8 mouse cellular contexts compared by ENCODE assay signal in genomic region chr11:61760518-61760917, GRCm38 (mm10). TPM values are rescaled to one million over a fixed set of nuclear protein-coding genes. Genes with fewer than 3 reads are reported as not detected.
DNase-seq lines count a peak whose midpoint lies in the region; ATAC-seq and TF ChIP-seq lines count a peak whose summit lies in the region.

No protein-coding gene starts in this region.

- peaks cover 36% of the 10 kb centered on the region for H3K36me3 ChIP-seq in hindbrain, embryonic 10.5 days
- H3K36me3 ChIP-seq in lung, postnatal 0 days (ENCODE audit: insufficient read depth, low read length) = peaks cover 4% of the 10 kb centered on the region
- no peaks in the 10 kb centered on the region for H3K36me3 ChIP-seq in stomach, postnatal 0 days (ENCODE audit: control insufficient read depth, insufficient read depth, low read length)

- no peaks in the 10 kb centered on the region for H3K27me3 ChIP-seq in hindbrain, embryonic 10.5 days (ENCODE audit: insufficient read depth, poor library complexity, severe bottlenecking)
- H3K27me3 ChIP-seq in lung, postnatal 0 days (replicated peaks; ENCODE audit: insufficient read depth, low read length) = no peaks in the 10 kb centered on the region
- no peaks in the 10 kb centered on the region for H3K27me3 ChIP-seq in stomach, postnatal 0 days (ENCODE audit: control insufficient read depth, insufficient read depth, low read length)

- H3K9me3 ChIP-seq in hindbrain, embryonic 10.5 days = no peaks in the 10 kb centered on the region
- no peaks in the 10 kb centered on the region for H3K9me3 ChIP-seq in lung, postnatal 0 days (ENCODE audit: low read length)
- no peaks in the 10 kb centered on the region for H3K9me3 ChIP-seq in stomach, postnatal 0 days (ENCODE audit: control insufficient read depth, low read length)

- WGBS in hindbrain, embryonic 10.5 days = 76% methylated on average over 5 of the region's 5 CpGs
- 66% methylated on average over 5 of the region's 5 CpGs for WGBS in lung, postnatal 0 days
- WGBS in stomach, postnatal 0 days = 61% methylated on average over 5 of the region's 5 CpGs

- peak; percentile 27 for DNase-seq in cerebellum, adult 9-11 months
- DNase-seq in cerebellum, adult 11 months = no peak
- DNase-seq in right cerebral cortex, adult 18-20 months = peak; percentile 46
- DNase-seq in right cerebral cortex, postnatal 14 days = no peak
- DNase-seq in hindbrain, embryonic 10.5 days (ENCODE audit: low spot score) = peak; percentile 12
- no peak for DNase-seq in lung, postnatal 0 days (ENCODE audit: low spot score)
- DNase-seq in stomach, postnatal 0 days (ENCODE audit: low spot score) = peak; percentile 47
- no peak for DNase-seq in frontal cortex, postnatal 14 days (ENCODE audit: low spot score in 2 of 2)

- ATAC-seq in lung, postnatal 0 days = no peak
- ATAC-seq in stomach, postnatal 0 days (ENCODE audit: low FRiP score, low TSS enrichment) = 0 out of 2 replicates have a peak, but pooled peaks have one; percentile 43

- peaks cover 8% of the 10 kb centered on the region for H3K4me1 ChIP-seq in hindbrain, embryonic 10.5 days (replicated peaks)
- H3K4me1 ChIP-seq in lung, postnatal 0 days (ENCODE audit: insufficient read depth, low read depth, low read length) = peaks cover 8% of the 10 kb centered on the region; the same call in 1 of the 2 replicates
- H3K4me1 ChIP-seq in stomach, postnatal 0 days (replicated peaks; ENCODE audit: control insufficient read depth, insufficient read depth) = no peaks in the 10 kb centered on the region

- TF ChIP-seq EP300 in lung, postnatal 0 days (IDR thresholded peaks at IDR 0.05) = no peak
- no peak for TF ChIP-seq EP300 in stomach, postnatal 0 days (optimal IDR thresholded peaks at IDR 0.05)

- H3K9ac ChIP-seq in lung, postnatal 0 days (replicated peaks; ENCODE audit: low read depth) = no peak overlapping the region
- no peak overlapping the region for H3K9ac ChIP-seq in stomach, postnatal 0 days (ENCODE audit: low read length)

- peak; percentile 20; the same call in 1 of the 2 replicates for TF ChIP-seq CTCF in lung, postnatal 0 days (IDR thresholded peaks at IDR 0.05)
- TF ChIP-seq CTCF in stomach, postnatal 0 days (IDR thresholded peaks at IDR 0.05; ENCODE audit: low read depth) = peak; percentile 53

- H3K27ac ChIP-seq in hindbrain, embryonic 10.5 days = no peak overlapping the region
- no peak overlapping the region for H3K27ac ChIP-seq in lung, postnatal 0 days (ENCODE audit: low read length)
- no peak overlapping the region for H3K27ac ChIP-seq in stomach, postnatal 0 days (replicated peaks)

- peak overlapping the region; percentile 51; the same call in 1 of the 2 replicates for H3K4me2 ChIP-seq in lung, postnatal 0 days (replicated peaks; ENCODE audit: low read depth, low read length)
- peak overlapping the region; percentile 50 for H3K4me2 ChIP-seq in stomach, postnatal 0 days (replicated peaks; ENCODE audit: low read depth)

- H3K4me3 ChIP-seq in hindbrain, embryonic 10.5 days = peak overlapping the region; percentile 71
- no peak overlapping the region for H3K4me3 ChIP-seq in lung, postnatal 0 days (ENCODE audit: low read depth, low read length)
- H3K4me3 ChIP-seq in stomach, postnatal 0 days (ENCODE audit: low read depth, low read length) = no peak overlapping the region

RNA-seq across cellular contexts. Expression of gene Prpsap2, which starts 1.4 kb away (rescaled TPM):
- polyA plus RNA-seq in hindbrain, embryonic 10.5 days (2016; fragmentation: Nextera tagmentation; extraction: Ambion mirVana) = 44.8 and 47.6 TPM in 2 replicates
- 16.0 and 16.4 TPM in 2 replicates for polyA plus RNA-seq in lung, postnatal 0 days (2015; fragmentation: Nextera tagmentation; extraction: Ambion mirVana)
- 17.4 and 17.8 TPM in 2 replicates for polyA plus RNA-seq in stomach, postnatal 0 days (2015; fragmentation: Nextera tagmentation; extraction: Ambion mirVana)

RNA-seq across cellular contexts. Expression of gene Slc5a10, which starts 39.9 kb away (rescaled TPM):
- polyA plus RNA-seq in hindbrain, embryonic 10.5 days (2016; fragmentation: Nextera tagmentation; extraction: Ambion mirVana) = 0.09 TPM in 1 of 2 replicates, not detected in the other
- polyA plus RNA-seq in lung, postnatal 0 days (2015; fragmentation: Nextera tagmentation; extraction: Ambion mirVana) = 0.06 TPM in 1 of 2 replicates, not detected in the other
- polyA plus RNA-seq in stomach, postnatal 0 days (2015; fragmentation: Nextera tagmentation; extraction: Ambion mirVana) = 0.07 TPM in 1 of 2 replicates, not detected in the other

Comparison
In these comparisons a context has a peak if more than half of its experiments do, and no peak if none do; other contexts are left out.
1. DNase-seq: peak in cerebellum, adult 9-11 months (single experiment), right cerebral cortex, adult 18-20 months (single experiment), hindbrain, embryonic 10.5 days (single experiment) and stomach, postnatal 0 days (single experiment); none in cerebellum, adult 11 months (single experiment), right cerebral cortex, postnatal 14 days (single experiment), lung, postnatal 0 days (single experiment) and frontal cortex, postnatal 14 days (0 of 2).